Mouse (Mus musculus): Measurements from ENCODE around the gene Zfp981.

DNA sequence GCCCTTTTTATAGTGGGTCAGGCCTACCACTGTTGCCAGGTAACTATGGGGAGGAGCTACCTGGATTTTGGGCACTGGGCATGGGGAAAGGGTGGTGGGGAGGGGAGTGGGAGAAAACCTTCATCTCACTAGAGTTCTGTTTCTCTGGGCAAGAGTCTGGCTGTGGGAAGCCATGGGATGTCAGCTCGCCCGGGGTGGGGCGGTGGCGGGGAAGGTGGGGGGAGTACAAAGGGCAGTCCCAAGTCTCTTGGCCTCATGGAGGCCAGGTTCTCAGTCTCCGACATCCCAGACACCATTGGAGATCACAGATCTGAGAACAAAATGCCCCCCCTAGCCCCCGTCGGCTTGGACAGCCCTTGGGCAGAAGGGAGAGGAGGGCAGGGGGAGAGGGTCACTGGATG is 46.5 kb upstream of the Zfp981 start:
- TF ChIP-seq CTCF (IDR thresholded peaks at IDR 0.05; ENCODE audit: control insufficient read depth, insufficient read depth, low read length) (no peak), POLR2A (IDR thresholded peaks at IDR 0.05; ENCODE audit: borderline replicate concordance, control insufficient read depth, low read depth, low read length) (no peak)

Data from bone marrow, adult 2 months (tissue).